Mouse (Mus musculus): ENCODE measurements at regions not wholly inside any gene's neighbourhood (a gene's known extent, or its start where the extent isn't known, plus 50 kb on each side); places are given as distances from the start of the nearest gene placed in this dataset.
A peak's percentile ranks its signal among the peaks of the same experiment; 100 is the strongest.

GRCm38 (mm10) chr19:14788630-14789029 lies 190.8 kb upstream of the Tle4 start:
- no peak for DNase-seq (ENCODE audit: extremely low spot score, low spot score)
- Histone ChIP-seq H3K27ac (no peak overlapping the region), H3K36me3 (replicated peaks) (no peaks in the 10 kb centered on the region), H3K27me3 (ENCODE audit: poor library complexity, severe bottlenecking) (peaks cover 37% of the 10 kb centered on the region), H3K9me3 (no peaks in the 10 kb centered on the region), H3K4me1 (peaks cover 22% of the 10 kb centered on the region), H3K4me3 (no peak overlapping the region)
- 95% methylated on average over 4 of the region's 4 CpGs for WGBS

- Histone ChIP-seq H3K9me3 (no peaks in the 10 kb centered on the region), H3K27me3 (ENCODE audit: poor library complexity, severe bottlenecking) (peaks cover 25% of the 10 kb centered on the region), H3K27ac (no peak overlapping the region), H3K4me1 (peaks cover 16% of the 10 kb centered on the region), H3K4me3 (no peak overlapping the region), H3K36me3 (replicated peaks) (no peaks in the 10 kb centered on the region)
- DNase-seq (ENCODE audit: extremely low spot score, low spot score) = no peak
- 84% methylated on average over 8 of the region's 8 CpGs for WGBS
Measured at GRCm38 (mm10) chr19:14786868-14787267, 189.0 kb upstream of the Tle4 start.

GRCm38 (mm10) chr19:14785661-14786060 lies 187.8 kb upstream of the Tle4 start:
- DNase-seq (ENCODE audit: extremely low spot score, low spot score) = peak; percentile 22
- no peak overlapping the region for H3K27ac ChIP-seq
- no peaks in the 10 kb centered on the region for H3K9me3 ChIP-seq
- H3K27me3 ChIP-seq (ENCODE audit: poor library complexity, severe bottlenecking) = peaks cover 21% of the 10 kb centered on the region
- no peaks in the 10 kb centered on the region for H3K36me3 ChIP-seq (replicated peaks)
- 36% methylated on average over 3 of the region's 3 CpGs for WGBS
- H3K4me1 ChIP-seq = peaks cover 16% of the 10 kb centered on the region
- H3K4me3 ChIP-seq = no peak overlapping the region

GRCm38 (mm10) chr19:14777709-14778108 lies 179.9 kb upstream of the Tle4 start:
- no peak for DNase-seq (ENCODE audit: extremely low spot score, low spot score)
- no peaks in the 10 kb centered on the region for H3K36me3 ChIP-seq (replicated peaks)
- peaks cover 30% of the 10 kb centered on the region for H3K27me3 ChIP-seq (ENCODE audit: poor library complexity, severe bottlenecking)
- peak overlapping the region; percentile 27; the same call in 1 of the 2 replicates for H3K4me3 ChIP-seq
- peaks cover 3% of the 10 kb centered on the region; the same call in 1 of the 2 replicates for H3K9me3 ChIP-seq
- WGBS = 25% methylated on average over 7 of the region's 7 CpGs
- H3K4me1 ChIP-seq = peaks cover 26% of the 10 kb centered on the region
- H3K27ac ChIP-seq = no peak overlapping the region

- peak overlapping the region; percentile 27 for H3K4me3 ChIP-seq
- H3K27ac ChIP-seq = no peak overlapping the region
- DNase-seq (ENCODE audit: extremely low spot score, low spot score) = peak; percentile 21
- 4% methylated on average over 10 of the region's 10 CpGs for WGBS
- H3K36me3 ChIP-seq (replicated peaks) = no peaks in the 10 kb centered on the region
- H3K9me3 ChIP-seq = peaks cover 3% of the 10 kb centered on the region; the same call in 1 of the 2 replicates
- H3K4me1 ChIP-seq = peaks cover 26% of the 10 kb centered on the region
- H3K27me3 ChIP-seq (ENCODE audit: poor library complexity, severe bottlenecking) = peaks cover 30% of the 10 kb centered on the region
Measured at GRCm38 (mm10) chr19:14777198-14777597, 179.3 kb upstream of the Tle4 start.

- Histone ChIP-seq H3K4me3 (peak overlapping the region; percentile 27; the same call in 1 of the 2 replicates), H3K27ac (no peak overlapping the region), H3K27me3 (ENCODE audit: poor library complexity, severe bottlenecking) (peaks cover 30% of the 10 kb centered on the region), H3K4me1 (peaks cover 26% of the 10 kb centered on the region), H3K9me3 (peaks cover 3% of the 10 kb centered on the region; the same call in 1 of the 2 replicates), H3K36me3 (replicated peaks) (no peaks in the 10 kb centered on the region)
- 59% methylated on average over 5 of the region's 5 CpGs for WGBS
- no peak for DNase-seq (ENCODE audit: extremely low spot score, low spot score)
Measured at GRCm38 (mm10) chr19:14776791-14777190, 178.9 kb upstream of the Tle4 start.

GRCm38 (mm10) chr19:14772794-14773193 lies 174.9 kb upstream of the Tle4 start:
- no peak for DNase-seq (ENCODE audit: extremely low spot score, low spot score)
- H3K4me3 ChIP-seq = no peak overlapping the region
- 75% methylated on average over 2 of the region's 2 CpGs for WGBS
- H3K9me3 ChIP-seq = peaks cover 7% of the 10 kb centered on the region
- no peak overlapping the region for H3K27ac ChIP-seq
- H3K4me1 ChIP-seq = peaks cover 22% of the 10 kb centered on the region
- H3K27me3 ChIP-seq (ENCODE audit: poor library complexity, severe bottlenecking) = 0 out of 2 replicates have a peak, but pooled peaks cover 9% of the 10 kb centered on the region
- no peaks in the 10 kb centered on the region for H3K36me3 ChIP-seq (replicated peaks)

GRCm38 (mm10) chr19:14752646-14753045 lies 154.8 kb upstream of the Tle4 start:
- DNase-seq (ENCODE audit: extremely low spot score, low spot score) = no peak
- Histone ChIP-seq H3K27ac (no peak overlapping the region), H3K9me3 (no peaks in the 10 kb centered on the region), H3K36me3 (replicated peaks) (no peaks in the 10 kb centered on the region), H3K4me1 (0 out of 2 replicates have a peak, but pooled peaks cover 3% of the 10 kb centered on the region), H3K4me3 (no peak overlapping the region), H3K27me3 (ENCODE audit: poor library complexity, severe bottlenecking) (peaks cover 11% of the 10 kb centered on the region)

GRCm38 (mm10) chr19:14742361-14742760 lies 144.5 kb upstream of the Tle4 start:
- H3K4me1 ChIP-seq = peaks cover 8% of the 10 kb centered on the region
- 94% methylated on average over 3 of the region's 3 CpGs for WGBS
- H3K9me3 ChIP-seq = no peaks in the 10 kb centered on the region
- no peak overlapping the region for H3K27ac ChIP-seq
- H3K36me3 ChIP-seq (replicated peaks) = no peaks in the 10 kb centered on the region
- DNase-seq (ENCODE audit: extremely low spot score, low spot score) = no peak
- H3K4me3 ChIP-seq = no peak overlapping the region
- peaks cover 14% of the 10 kb centered on the region for H3K27me3 ChIP-seq (ENCODE audit: poor library complexity, severe bottlenecking)

- 94% methylated on average over 1 of the region's 1 CpGs for WGBS
- Histone ChIP-seq H3K27ac (no peak overlapping the region), H3K4me3 (no peak overlapping the region), H3K9me3 (no peaks in the 10 kb centered on the region), H3K36me3 (replicated peaks) (no peaks in the 10 kb centered on the region), H3K27me3 (ENCODE audit: poor library complexity, severe bottlenecking) (peaks cover 8% of the 10 kb centered on the region), H3K4me1 (no peaks in the 10 kb centered on the region; the same call in 1 of the 2 replicates)
- no peak for DNase-seq (ENCODE audit: extremely low spot score, low spot score)
Measured at GRCm38 (mm10) chr19:14740936-14741335, 143.1 kb upstream of the Tle4 start.

- Histone ChIP-seq H3K4me3 (no peak overlapping the region), H3K27ac (no peak overlapping the region), H3K9me3 (no peaks in the 10 kb centered on the region), H3K36me3 (replicated peaks) (no peaks in the 10 kb centered on the region), H3K27me3 (ENCODE audit: poor library complexity, severe bottlenecking) (0 out of 2 replicates have a peak, but pooled peaks cover 5% of the 10 kb centered on the region), H3K4me1 (no peaks in the 10 kb centered on the region)
- no peak for DNase-seq (ENCODE audit: extremely low spot score, low spot score)
- WGBS = 95% methylated on average over 1 of the region's 1 CpGs
Measured at GRCm38 (mm10) chr19:14740139-14740538, 142.3 kb upstream of the Tle4 start.

GRCm38 (mm10) chr19:14736514-14736913 lies 138.7 kb upstream of the Tle4 start:
- no peak overlapping the region for H3K27ac ChIP-seq
- no peak overlapping the region for H3K4me3 ChIP-seq
- no peak for DNase-seq (ENCODE audit: extremely low spot score, low spot score)
- H3K27me3 ChIP-seq (ENCODE audit: poor library complexity, severe bottlenecking) = no peaks in the 10 kb centered on the region
- H3K4me1 ChIP-seq = no peaks in the 10 kb centered on the region
- H3K9me3 ChIP-seq = no peaks in the 10 kb centered on the region
- 85% methylated on average over 1 of the region's 1 CpGs for WGBS
- no peaks in the 10 kb centered on the region for H3K36me3 ChIP-seq (replicated peaks)

- Histone ChIP-seq H3K4me3 (no peak overlapping the region), H3K36me3 (replicated peaks) (no peaks in the 10 kb centered on the region), H3K9me3 (no peaks in the 10 kb centered on the region), H3K27me3 (ENCODE audit: poor library complexity, severe bottlenecking) (no peaks in the 10 kb centered on the region), H3K27ac (no peak overlapping the region), H3K4me1 (no peaks in the 10 kb centered on the region)
- DNase-seq (ENCODE audit: extremely low spot score, low spot score) = no peak
- WGBS = 78% methylated on average over 3 of the region's 3 CpGs
Measured at GRCm38 (mm10) chr19:14725329-14725728, 127.5 kb upstream of the Tle4 start.

- WGBS = 84% methylated on average over 4 of the region's 4 CpGs
- Histone ChIP-seq H3K27me3 (ENCODE audit: poor library complexity, severe bottlenecking) (no peaks in the 10 kb centered on the region), H3K36me3 (replicated peaks) (no peaks in the 10 kb centered on the region), H3K4me1 (no peaks in the 10 kb centered on the region), H3K27ac (no peak overlapping the region), H3K9me3 (no peaks in the 10 kb centered on the region), H3K4me3 (no peak overlapping the region)
- DNase-seq (ENCODE audit: extremely low spot score, low spot score) = no peak
Measured at GRCm38 (mm10) chr19:14724637-14725036, 126.8 kb upstream of the Tle4 start.
